Mouse (Mus musculus): ENCODE measurements around the gene Gm49325. TPM values are rescaled to one million over a fixed set of nuclear protein-coding genes. Genes with fewer than 3 reads are reported as not detected.

Gene Gm49325
- polyA plus RNA-seq, 1 experiment: 8.8 TPM

DNA sequence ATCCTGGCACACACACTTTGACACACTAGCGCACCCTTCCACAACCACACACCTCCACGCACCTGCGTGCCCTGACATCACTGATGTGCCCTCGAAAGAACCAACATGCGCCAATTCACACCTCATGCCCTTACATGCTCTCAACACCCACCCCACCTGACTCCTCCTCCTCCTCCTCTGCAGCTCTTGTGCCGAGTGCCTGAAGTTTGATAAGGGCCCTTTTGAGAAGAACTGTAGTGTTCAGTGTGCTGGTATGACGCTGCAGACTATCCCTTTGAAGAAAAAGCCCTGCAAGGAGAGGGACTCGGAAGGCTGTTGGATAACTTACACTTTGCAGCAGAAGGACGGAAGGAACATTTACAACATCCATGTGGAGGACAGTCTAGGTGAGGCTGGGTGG lies 45.2 kb upstream of the Gm49325 start:
- Histone ChIP-seq H3K27me3 (ENCODE audit: control insufficient read depth, insufficient read depth, insufficient read length) (no peaks in the 10 kb centered on the region), H3ac (ENCODE audit: control insufficient read depth, insufficient read length) (no peak overlapping the region), H3K4me3 (no peak overlapping the region), H3K36me3 (ENCODE audit: control insufficient read depth, insufficient read depth) (no peaks in the 10 kb centered on the region), H3K79me2 (ENCODE audit: control insufficient read depth, insufficient read depth) (no peaks in the 10 kb centered on the region), H3K4me2 (ENCODE audit: low read depth) (no peak overlapping the region)
- TF ChIP-seq E2F4 (IDR thresholded peaks at IDR 0.05; ENCODE audit: insufficient read depth) (no peak), REST (IDR thresholded peaks at IDR 0.05; ENCODE audit: insufficient read depth, insufficient read length) (no peak), TCF3 (IDR thresholded peaks at IDR 0.05; ENCODE audit: insufficient read length, low read depth) (no peak), CEBPB (IDR thresholded peaks at IDR 0.05; ENCODE audit: insufficient read depth, poor library complexity, severe bottlenecking) (no peak), MYOG (IDR thresholded peaks at IDR 0.05; ENCODE audit: control insufficient read depth in 1 of 3, insufficient read depth in 1 of 3, insufficient read length in 2 of 3, low read depth in 2 of 3) (no peak), MYOD1 (IDR thresholded peaks at IDR 0.05; ENCODE audit: control insufficient read depth in 1 of 3, insufficient read length in 2 of 3, low read depth in 2 of 3) (no peak), USF1 (IDR thresholded peaks at IDR 0.05; ENCODE audit: low read depth) (no peak)

DNA sequence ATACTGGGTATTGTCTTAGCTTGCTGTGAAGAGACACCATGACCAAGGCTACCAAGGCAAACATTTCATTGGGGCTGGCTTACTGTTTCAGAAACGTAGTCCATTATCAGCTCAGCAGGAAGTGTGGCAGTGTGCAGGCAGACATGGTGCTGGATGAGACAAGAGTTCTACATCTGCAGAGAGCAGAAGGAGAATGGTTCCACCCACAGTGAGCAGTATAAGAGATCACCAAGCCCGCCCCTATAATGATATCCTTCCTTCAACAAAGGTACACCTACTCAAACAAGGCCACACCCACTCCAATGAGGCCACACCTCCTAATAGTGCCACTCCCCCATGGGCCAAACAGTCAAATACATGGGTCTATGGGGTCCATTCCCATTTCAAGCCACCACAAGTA lies 44.5 kb upstream of the Gm49325 start:
- no peak for TF ChIP-seq E2F4 (IDR thresholded peaks at IDR 0.05; ENCODE audit: insufficient read depth)

GRCm38 (mm10) chr10:77565005-77565404 lies 41.0 kb upstream of the Gm49325 start:
- no peak overlapping the region for H3K4me2 ChIP-seq (ENCODE audit: low read depth)
- H3K4me3 ChIP-seq: no peak overlapping the region
- no peaks in the 10 kb centered on the region for H3K36me3 ChIP-seq (ENCODE audit: control insufficient read depth, insufficient read depth)
- H3K27me3 ChIP-seq (ENCODE audit: control insufficient read depth, insufficient read depth, insufficient read length): no peaks in the 10 kb centered on the region
- H3K79me2 ChIP-seq (ENCODE audit: control insufficient read depth, insufficient read depth): no peaks in the 10 kb centered on the region
- TF ChIP-seq REST (IDR thresholded peaks at IDR 0.05; ENCODE audit: insufficient read depth, insufficient read length) (no peak), TCF12 (IDR thresholded peaks at IDR 0.05; ENCODE audit: insufficient read depth, poor library complexity, severe bottlenecking) (no peak), CEBPB (IDR thresholded peaks at IDR 0.05; ENCODE audit: insufficient read depth, poor library complexity, severe bottlenecking) (no peak), MAX (IDR thresholded peaks at IDR 0.05; ENCODE audit: low read depth) (no peak), SRF (IDR thresholded peaks at IDR 0.05; ENCODE audit: control insufficient read depth, insufficient read length, low read depth) (no peak), TCF3 (IDR thresholded peaks at IDR 0.05; ENCODE audit: insufficient read length, low read depth) (no peak), POLR2AphosphoS2 (IDR thresholded peaks at IDR 0.05; ENCODE audit: insufficient read length, low read depth) (no peak), MYOG (IDR thresholded peaks at IDR 0.05; ENCODE audit: control insufficient read depth in 1 of 3, insufficient read depth in 1 of 3, insufficient read length in 2 of 3, low read depth in 2 of 3) (no peak), POLR2A (IDR thresholded peaks at IDR 0.05; ENCODE audit: insufficient read length, low read depth) (no peak), MYOD1 (IDR thresholded peaks at IDR 0.05; ENCODE audit: control insufficient read depth in 1 of 3, insufficient read length in 2 of 3, low read depth in 2 of 3) (no peak), USF1 (IDR thresholded peaks at IDR 0.05; ENCODE audit: low read depth) (no peak), E2F4 (IDR thresholded peaks at IDR 0.05; ENCODE audit: insufficient read depth) (no peak)
- H3ac ChIP-seq (ENCODE audit: control insufficient read depth, insufficient read length): no peak overlapping the region

More for the DNA sequence above, 44.5 kb upstream of the Gm49325 start:
- H3K79me2 ChIP-seq (ENCODE audit: control insufficient read depth, insufficient read depth): no peaks in the 10 kb centered on the region
- H3K4me2 ChIP-seq (ENCODE audit: low read depth): no peak overlapping the region
- H3ac ChIP-seq (ENCODE audit: control insufficient read depth, insufficient read length): no peak overlapping the region
- H3K36me3 ChIP-seq (ENCODE audit: control insufficient read depth, insufficient read depth): no peaks in the 10 kb centered on the region
- no peaks in the 10 kb centered on the region for H3K27me3 ChIP-seq (ENCODE audit: control insufficient read depth, insufficient read depth, insufficient read length)
- H3K4me3 ChIP-seq: no peak overlapping the region

DNA sequence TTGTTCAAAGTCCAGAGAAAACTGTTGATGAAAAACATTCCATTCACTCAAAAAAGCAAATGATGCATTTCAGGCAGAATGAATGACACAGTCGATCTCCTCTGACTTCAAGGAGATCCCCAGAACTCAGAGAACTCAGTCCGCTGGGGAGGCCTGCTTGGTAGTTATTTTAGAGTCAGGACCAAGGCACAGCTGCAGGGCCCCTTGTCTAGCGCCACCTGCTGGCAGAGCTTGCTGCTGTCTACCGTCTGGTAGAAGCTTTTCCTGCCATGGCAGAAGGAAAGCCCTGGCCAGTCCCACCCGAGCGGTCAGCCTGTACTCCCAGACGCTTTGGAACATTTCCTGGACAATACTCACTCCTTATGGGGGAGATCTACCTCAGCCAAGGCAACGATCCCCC lies 39.3 kb upstream of the Gm49325 start:
- no peak overlapping the region for H3K4me3 ChIP-seq
- H3K27me3 ChIP-seq (ENCODE audit: control insufficient read depth, insufficient read depth, insufficient read length): no peaks in the 10 kb centered on the region
- TF ChIP-seq MYOG (IDR thresholded peaks at IDR 0.05; ENCODE audit: control insufficient read depth in 1 of 3, insufficient read depth in 1 of 3, insufficient read length in 2 of 3, low read depth in 2 of 3) (peak in 2 of 3 experiments; percentile 27 to 82), MAX (IDR thresholded peaks at IDR 0.05; ENCODE audit: low read depth) (no peak), E2F4 (IDR thresholded peaks at IDR 0.05; ENCODE audit: insufficient read depth) (no peak), REST (IDR thresholded peaks at IDR 0.05; ENCODE audit: insufficient read depth, insufficient read length) (no peak), POLR2AphosphoS2 (IDR thresholded peaks at IDR 0.05; ENCODE audit: insufficient read length, low read depth) (no peak), POLR2A (IDR thresholded peaks at IDR 0.05; ENCODE audit: insufficient read length, low read depth) (no peak), SRF (IDR thresholded peaks at IDR 0.05; ENCODE audit: control insufficient read depth, insufficient read length, low read depth) (no peak), MYOD1 (IDR thresholded peaks at IDR 0.05; ENCODE audit: control insufficient read depth in 1 of 3, insufficient read length in 2 of 3, low read depth in 2 of 3) (peak; percentile 6 to 66 (median 37))
- H3K36me3 ChIP-seq (ENCODE audit: control insufficient read depth, insufficient read depth): no peaks in the 10 kb centered on the region
- H3ac ChIP-seq (ENCODE audit: control insufficient read depth, insufficient read length): no peak overlapping the region
- H3K4me2 ChIP-seq (ENCODE audit: low read depth): no peak overlapping the region
- no peaks in the 10 kb centered on the region for H3K79me2 ChIP-seq (ENCODE audit: control insufficient read depth, insufficient read depth)

GRCm38 (mm10) chr10:77569481-77569880 lies 36.5 kb upstream of the Gm49325 start:
- TF ChIP-seq MYOG (IDR thresholded peaks at IDR 0.05; ENCODE audit: control insufficient read depth in 1 of 3, insufficient read depth in 1 of 3, insufficient read length in 2 of 3, low read depth in 2 of 3) (no peak), E2F4 (IDR thresholded peaks at IDR 0.05; ENCODE audit: insufficient read depth) (no peak), CEBPB (IDR thresholded peaks at IDR 0.05; ENCODE audit: insufficient read depth, poor library complexity, severe bottlenecking) (no peak)
- Histone ChIP-seq H3K4me2 (ENCODE audit: low read depth) (no peak overlapping the region), H3K27me3 (ENCODE audit: control insufficient read depth, insufficient read depth, insufficient read length) (no peaks in the 10 kb centered on the region), H3K36me3 (ENCODE audit: control insufficient read depth, insufficient read depth) (no peaks in the 10 kb centered on the region), H3ac (ENCODE audit: control insufficient read depth, insufficient read length) (no peak overlapping the region), H3K79me2 (ENCODE audit: control insufficient read depth, insufficient read depth) (no peaks in the 10 kb centered on the region), H3K4me3 (no peak overlapping the region)
